Mouse (Mus musculus) spleen, postnatal 4 days (tissue): ENCODE data around the gene Sorbs1.
A peak's percentile ranks its signal among the peaks of the same experiment; 100 is the strongest.

Experiments
- DNase-seq, 2 experiments: peaks; one replicate each; pipeline ENCODE4 v3.0.0; 2022; ENCODE audit warnings: low spot score in 2 of 2

The Sorbs1 gene

GRCm38 (mm10) chr19:40407186-40407585 lies 106.4 kb downstream of the Sorbs1 start:
- no peak for DNase-seq

GRCm38 (mm10) chr19:40406661-40407060 lies 106.9 kb downstream of the Sorbs1 start:
- no peak for DNase-seq

- DNase-seq: no peak
Measured at GRCm38 (mm10) chr19:40405808-40406207, 107.8 kb downstream of the Sorbs1 start.

DNA sequence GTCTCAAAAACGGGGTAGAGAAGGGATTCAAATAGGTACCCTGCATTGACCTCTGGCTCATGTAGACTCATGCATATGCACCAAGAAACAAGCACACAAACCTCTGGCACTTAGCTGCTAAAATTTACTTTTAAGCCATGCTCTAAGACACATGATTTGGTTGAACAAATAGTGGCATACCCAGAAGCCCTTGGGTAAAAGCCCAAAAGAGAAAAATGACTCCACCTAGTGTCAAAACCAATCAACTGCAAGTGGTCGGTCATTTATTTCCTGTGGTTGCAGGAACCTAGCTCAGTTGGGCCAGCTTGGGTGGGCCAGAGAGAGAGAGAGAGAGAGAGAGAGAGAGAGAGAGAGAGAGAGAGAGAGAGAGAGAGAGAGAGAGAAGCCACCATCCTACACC lies 109.0 kb downstream of the Sorbs1 start:
- no peak for DNase-seq

- no peak for DNase-seq
Measured at GRCm38 (mm10) chr19:40403999-40404398, 109.6 kb downstream of the Sorbs1 start.

DNA sequence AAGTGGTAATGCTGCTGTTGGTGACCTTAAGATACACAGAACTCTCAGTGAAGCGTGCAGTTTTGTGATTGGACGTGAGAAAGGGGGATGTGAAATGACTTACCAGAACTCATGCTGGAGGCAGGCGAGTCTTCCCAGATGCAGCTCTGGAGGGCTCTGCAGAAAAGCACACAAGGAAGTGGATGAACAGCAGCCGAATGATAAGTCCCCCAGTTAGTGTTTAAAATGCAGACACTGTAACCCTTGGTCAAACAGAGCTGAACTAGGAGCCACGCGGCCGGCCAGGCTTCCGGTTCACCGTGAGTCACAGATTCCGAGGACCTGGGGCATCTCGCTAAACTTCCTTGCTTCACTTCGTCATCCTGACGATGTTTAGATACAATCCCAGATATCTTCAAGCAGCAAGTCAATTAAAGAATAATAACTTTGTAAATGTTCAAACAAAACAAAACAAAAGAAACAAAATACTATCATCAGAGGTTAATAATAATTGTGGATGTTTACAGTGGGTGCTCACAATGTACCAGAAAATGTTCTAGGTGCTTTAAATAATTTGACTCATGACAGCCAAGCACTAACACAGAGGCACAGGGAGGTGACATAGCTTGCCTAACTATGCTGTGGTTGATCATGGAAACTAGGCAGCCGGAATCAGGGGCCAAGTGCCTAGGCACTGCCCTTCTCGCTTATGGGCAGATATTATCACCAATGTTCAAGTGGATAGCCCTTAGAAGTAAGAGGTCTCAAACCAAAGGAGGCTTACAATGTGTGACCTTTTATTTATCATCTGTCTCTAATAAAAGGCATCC lies 111.2 kb downstream of the Sorbs1 start:
- DNase-seq: no peak

DNA sequence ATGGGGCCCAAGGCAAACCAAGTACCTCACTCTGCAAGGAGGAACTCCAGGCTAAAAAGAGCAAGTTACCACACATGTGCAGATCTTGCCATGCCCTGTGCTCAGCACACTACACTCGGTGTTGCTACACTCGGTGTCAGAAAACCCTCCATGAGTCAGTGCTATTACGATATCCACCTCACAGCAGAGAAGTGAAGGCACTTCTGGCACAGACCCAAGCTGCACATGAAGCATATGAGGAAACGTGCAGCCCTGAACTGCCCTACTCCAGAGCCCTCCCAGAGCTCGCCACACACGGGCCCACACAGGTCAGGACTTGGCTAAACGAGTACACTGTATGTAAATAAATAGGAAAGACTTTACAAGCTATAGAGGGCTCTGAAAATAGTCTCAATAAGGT lies 112.4 kb downstream of the Sorbs1 start:
- DNase-seq: peak; percentile 36 to 71

DNA sequence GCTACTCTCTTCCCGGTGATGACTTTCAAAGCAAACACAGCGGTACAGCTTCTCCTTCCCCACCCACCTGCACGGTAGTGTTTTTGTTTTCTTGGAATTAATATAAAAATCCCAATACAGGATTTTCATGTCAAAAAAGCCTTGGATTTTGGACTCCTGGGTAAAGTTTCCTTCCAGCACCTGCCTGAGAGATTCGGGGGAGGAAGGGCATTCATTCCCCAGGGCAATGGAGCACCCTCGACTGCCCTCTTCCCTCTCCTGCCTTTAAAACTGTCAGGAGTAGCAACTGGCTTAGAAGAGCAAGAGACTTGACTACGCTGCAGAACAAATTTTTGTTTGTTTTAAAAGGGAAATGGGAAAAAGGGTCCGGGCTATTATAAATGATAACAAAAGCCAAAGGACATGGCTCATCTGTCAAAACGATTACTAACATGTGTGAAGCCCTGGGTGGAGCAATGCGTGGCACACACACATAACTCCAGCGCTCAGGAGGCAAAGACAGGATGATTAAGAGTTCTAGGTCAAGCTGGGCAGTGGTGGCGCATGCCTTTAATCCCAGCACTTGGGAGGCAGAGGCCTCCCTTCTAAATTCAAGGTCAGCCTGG lies 113.1 kb downstream of the Sorbs1 start:
- no peak for DNase-seq

DNA sequence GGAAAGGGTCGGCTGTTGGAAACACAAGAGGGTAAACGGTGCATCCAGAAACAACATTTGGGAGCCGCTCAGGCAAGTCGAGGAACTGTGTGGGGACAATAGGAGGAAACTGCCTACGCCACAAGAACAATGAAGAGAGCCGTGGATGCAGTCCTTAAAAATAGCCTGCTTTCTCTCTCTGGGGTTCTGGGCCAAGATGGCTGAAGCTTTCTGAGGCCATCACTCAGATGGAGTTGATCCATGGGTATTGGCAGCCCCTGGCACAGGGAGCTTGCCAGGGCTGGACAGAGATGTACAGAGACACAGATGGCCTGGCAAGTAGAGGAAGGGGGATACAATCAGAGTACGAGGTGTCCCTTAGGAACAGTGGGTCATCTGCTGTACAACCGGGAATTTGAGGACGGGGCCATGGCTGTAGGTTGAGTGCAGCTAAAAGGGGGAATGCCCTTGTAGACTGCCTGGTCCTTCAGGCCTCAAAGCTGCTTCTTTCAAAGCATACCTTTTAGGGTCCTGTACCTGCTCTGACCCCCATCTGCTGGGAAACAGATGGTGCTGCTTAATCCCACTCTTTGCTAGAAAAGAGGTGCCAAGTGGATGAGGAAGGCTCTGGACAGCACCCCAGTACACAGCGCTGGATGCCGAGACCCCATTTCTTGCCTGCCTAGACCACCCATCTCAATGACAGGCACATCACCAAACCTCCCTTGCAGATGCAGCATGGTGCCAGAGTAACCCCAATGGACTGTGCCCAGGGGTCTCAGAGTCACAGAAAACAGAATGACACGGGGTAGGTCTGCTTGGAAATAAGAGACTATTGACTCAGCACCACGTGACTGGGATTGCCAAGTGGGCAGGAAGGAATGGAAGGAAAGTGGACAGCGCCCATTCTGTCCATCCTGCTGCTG lies 117.6 kb downstream of the Sorbs1 start:
- no peak for DNase-seq

GRCm38 (mm10) chr19:40395321-40395695 lies 118.3 kb downstream of the Sorbs1 start:
- no peak for DNase-seq

DNA sequence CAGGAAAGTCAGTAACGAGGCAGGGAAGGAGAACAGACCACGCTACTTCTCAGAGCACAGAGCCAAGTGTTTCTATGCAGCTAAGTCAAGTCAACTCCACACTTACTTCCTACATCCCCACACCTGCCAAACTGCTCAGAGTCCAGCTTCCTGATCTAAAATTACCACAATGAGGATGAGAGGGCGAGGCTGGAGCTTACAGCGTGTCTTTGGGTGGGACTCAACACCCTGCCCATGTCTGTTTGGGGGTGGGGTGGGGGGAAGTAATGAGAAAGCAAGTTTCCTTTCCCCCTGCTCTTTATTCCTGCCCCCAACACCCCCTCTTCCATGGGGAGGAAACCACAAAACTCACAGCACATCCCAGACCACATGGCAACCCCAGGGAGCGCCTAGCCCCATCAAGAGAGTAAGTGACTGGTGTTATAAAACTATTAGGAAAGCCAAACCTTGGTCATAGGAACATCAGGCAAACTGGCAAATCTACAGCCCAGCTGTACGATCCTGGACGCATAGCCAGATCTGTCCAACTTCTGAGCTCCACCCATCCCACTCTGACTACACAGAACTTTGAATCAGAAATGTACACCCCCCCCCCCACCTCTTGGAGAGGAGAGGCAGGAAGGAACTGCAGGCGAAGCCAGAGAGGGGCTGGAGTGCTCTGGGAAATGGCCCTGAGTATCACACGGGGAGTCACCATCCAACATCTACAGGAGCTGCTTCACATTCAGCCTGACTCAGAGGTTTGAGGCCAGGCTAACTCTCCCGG lies 118.8 kb downstream of the Sorbs1 start:
- no peak for DNase-seq

- no peak for DNase-seq
Measured at GRCm38 (mm10) chr19:40392795-40393392, 120.7 kb downstream of the Sorbs1 start.

DNA sequence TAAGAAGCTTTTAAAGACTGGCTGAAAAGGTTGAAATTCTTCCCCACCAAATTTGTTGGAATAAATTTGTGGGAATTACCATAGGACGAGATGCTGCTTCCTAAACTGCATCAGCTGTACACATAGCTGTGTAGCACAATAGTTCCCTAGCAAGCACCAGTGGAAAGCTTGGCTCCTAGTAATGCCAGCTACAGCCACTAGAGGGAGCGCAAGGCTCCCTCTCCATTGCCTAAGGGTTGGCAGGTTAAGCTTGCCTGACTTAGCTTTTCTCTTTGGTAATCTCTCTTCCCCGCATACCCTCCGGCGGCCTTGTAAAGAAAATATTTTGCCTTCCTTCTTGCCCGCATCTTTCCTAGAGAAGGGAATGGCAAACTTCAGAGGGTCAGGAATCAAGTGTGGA lies 122.1 kb downstream of the Sorbs1 start:
- DNase-seq: peak; percentile 73 to 89

DNA sequence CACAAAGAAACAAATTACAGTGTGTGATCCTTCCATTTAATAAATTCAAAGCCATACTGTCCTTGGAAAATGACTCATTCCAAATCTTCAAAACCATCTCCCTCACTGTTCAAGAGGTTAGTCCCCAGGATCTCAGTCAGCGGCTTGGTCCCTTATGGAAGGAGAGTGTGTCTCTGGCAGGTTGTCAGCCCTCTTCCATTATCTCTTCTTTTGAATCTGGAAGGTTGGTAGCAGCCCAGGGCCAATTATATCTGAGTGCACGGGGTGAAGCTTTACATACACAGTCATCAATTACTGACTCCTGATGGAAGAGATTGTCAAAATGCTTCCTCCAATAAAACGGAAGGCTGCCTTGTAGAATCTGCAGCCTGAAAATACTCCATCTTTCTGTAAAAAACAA lies 126.7 kb downstream of the Sorbs1 start:
- DNase-seq: no peak

GRCm38 (mm10) chr19:40385334-40385733 lies 128.2 kb downstream of the Sorbs1 start:
- no peak for DNase-seq

DNA sequence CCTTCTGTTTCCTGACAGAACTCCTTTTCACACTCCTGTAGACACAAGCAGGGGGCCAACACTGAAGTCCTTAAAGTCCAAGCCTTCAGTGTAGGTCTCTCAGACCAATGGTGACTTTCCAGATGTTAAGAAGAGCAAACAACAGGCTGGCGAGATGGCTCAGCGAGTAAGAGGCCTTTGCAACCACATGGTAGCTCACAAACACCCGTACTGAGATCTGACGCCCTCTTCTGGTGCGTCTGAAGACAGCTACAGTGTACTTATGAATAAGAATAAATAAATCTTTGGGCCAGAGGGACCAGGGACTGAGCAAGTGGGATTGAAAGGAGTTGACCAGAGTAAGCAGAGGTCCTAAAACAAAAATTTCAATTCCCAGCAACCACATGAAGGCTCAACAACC lies 129.6 kb downstream of the Sorbs1 start:
- DNase-seq: no peak

DNA sequence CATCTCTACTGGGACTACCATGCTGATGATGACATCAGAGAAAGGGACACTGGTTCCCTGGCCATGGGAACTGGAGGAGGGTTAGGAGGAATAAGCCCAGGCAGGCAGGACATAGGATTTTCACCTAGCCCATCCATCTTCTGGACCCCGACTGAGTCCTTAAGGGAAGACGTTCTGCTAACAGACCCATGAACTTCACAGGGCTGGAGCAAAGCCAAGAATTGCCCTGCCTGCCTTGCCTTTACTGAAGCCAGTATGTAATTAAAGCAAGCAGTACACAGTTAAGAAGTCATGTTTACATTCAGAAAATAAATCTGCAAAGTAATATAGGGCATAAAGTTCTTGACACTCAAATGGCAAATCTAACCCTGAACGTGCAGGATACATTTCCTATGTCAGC lies 132.9 kb downstream of the Sorbs1 start:
- DNase-seq: no peak

GRCm38 (mm10) chr19:40380005-40380404 lies 133.6 kb downstream of the Sorbs1 start:
- no peak for DNase-seq

DNA sequence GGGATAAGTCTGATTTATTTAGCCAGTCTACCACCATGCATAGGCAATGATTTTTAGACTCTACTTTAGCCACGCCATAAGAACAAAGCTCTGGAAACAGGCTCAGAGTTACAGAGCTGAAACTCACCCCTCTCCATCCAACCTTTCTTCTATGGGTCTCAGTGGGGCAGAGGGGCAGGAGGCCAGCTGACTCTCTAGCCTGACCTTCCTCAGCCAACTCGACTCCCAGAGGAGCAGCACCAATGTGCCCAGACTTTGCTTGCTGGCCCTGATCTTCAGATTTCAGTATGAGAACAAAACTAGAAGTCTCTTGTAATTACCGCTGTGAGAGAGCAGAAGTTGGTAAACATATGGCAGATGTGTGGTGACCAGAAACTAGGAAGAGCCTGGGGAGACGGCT lies 134.5 kb downstream of the Sorbs1 start:
- no peak for DNase-seq

DNA sequence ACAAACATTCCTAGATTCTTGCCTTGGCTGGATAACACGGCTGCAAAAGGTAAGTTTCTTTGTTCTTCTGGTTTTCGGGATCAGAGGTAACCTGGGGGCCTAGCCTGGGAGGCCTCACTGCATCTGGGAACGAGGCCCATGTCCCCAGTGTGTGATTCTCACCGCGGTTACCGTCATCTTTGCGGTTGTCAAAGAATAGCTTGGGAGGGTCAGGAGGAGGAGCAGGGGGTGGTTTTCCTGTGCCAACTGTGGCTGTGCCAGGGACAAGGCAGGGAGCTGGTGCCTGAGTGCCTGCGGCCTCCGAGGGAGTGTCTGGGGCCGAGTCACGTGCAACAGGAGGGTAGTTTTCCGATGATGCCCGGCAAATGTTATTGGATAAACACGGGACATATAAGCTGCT lies 135.9 kb downstream of the Sorbs1 start:
- no peak for DNase-seq

DNA sequence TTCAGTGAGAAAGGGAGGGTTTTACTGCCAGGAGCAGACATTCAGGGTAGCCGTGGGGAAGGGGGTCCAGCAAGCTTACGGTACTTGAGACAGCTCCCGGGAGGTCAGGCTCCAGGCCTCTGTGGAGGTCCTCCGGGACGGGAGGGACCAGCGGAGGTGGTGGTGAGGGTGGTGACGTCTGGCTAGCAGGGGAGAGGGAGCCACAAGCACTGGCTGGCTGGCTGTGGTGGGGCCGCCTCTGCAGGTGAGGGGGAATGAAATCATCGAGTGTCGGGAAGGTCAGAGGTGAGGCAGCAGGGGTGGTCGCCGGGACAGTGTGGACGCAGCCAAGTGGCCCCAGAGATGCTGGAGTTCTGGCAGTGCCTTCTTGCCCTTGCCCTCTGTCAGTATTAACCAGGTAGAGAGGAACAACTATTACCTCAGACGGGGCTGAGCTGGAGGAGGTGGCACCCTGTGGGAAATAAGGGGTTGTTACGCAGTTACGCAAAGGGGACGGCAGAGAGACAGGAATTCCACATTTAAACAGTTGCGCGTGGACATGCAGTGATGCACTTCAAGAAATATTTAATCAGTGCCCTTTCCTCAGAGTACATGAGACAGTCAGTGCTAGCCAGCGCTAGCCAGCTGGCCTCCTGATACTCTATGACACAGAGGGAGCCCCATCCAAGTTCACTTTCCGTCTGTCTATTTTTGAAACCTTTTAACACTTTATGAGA lies 136.9 kb downstream of the Sorbs1 start:
- DNase-seq: no peak
